Mouse (Mus musculus): ENCODE measurements around the gene Camsap2. TPM values are rescaled to one million over a fixed set of nuclear protein-coding genes. Genes with fewer than 3 reads are reported as not detected.

Camsap2 gene
- polyA plus RNA-seq, 2 experiments: 15.0 to 17.2 TPM

- Histone ChIP-seq H3K4me1 (ENCODE audit: control insufficient read depth, insufficient read depth, low read length) (no peaks in the 10 kb centered on the region), H3K36me3 (ENCODE audit: control insufficient read depth, insufficient read depth, low read length) (peaks cover 73% of the 10 kb centered on the region), H3K9me3 (ENCODE audit: control insufficient read depth, low read length) (no peaks in the 10 kb centered on the region), H3K27ac (replicated peaks; ENCODE audit: low read depth, low read length) (no peak overlapping the region), H3K27me3 (ENCODE audit: control insufficient read depth, insufficient read depth, low read length) (no peaks in the 10 kb centered on the region), H3K4me2 (replicated peaks; ENCODE audit: low read depth, low read length, severe bottlenecking) (no peak overlapping the region), H3K9ac (ENCODE audit: low read depth, low read length, severe bottlenecking) (no peak overlapping the region), H3K4me3 (replicated peaks; ENCODE audit: low read length) (no peak overlapping the region)
- WGBS: 81% methylated on average over 9 of the region's 10 CpGs
- DNase-seq (ENCODE audit: low spot score) (no peak), ATAC-seq (ENCODE audit: low FRiP score, low read depth) (no peak)
- TF ChIP-seq POLR2A (IDR thresholded peaks at IDR 0.05; ENCODE audit: borderline replicate concordance, extremely low read depth, insufficient read depth, insufficient read length): no peak
Observed at GRCm38 (mm10) chr1:136220037-136220871, 125.7 kb downstream of the Camsap2 start.

Other genes with a start within 250 kb of the Camsap2 start
- 10.9 and 13.2 TPM in 2 replicates for gene Kif21b, start 214.7 kb downstream of the Camsap2 start, polyA plus RNA-seq (2012; rRNA removed)
- gene Kif21b, start 214.7 kb downstream of the Camsap2 start, polyA plus RNA-seq (2014; fragmentation: Nextera tagmentation; extraction: Ambion mirVana): 3.6 and 3.8 TPM in 2 replicates
- gene Mroh3, start 133.3 kb downstream of the Camsap2 start, polyA plus RNA-seq (2012; rRNA removed): 0.68 and 0.96 TPM in 2 replicates
- 0.17 TPM in 1 of 2 replicates, not detected in the other for gene Mroh3, start 133.3 kb downstream of the Camsap2 start, polyA plus RNA-seq (2014; fragmentation: Nextera tagmentation; extraction: Ambion mirVana)
- gene Inava, start 111.8 kb downstream of the Camsap2 start, polyA plus RNA-seq (2012; rRNA removed): 17.3 and 27.6 TPM in 2 replicates
- gene Inava, start 111.8 kb downstream of the Camsap2 start, polyA plus RNA-seq (2014; fragmentation: Nextera tagmentation; extraction: Ambion mirVana): 16.0 and 19.0 TPM in 2 replicates
- 0.68 and 0.88 TPM in 2 replicates for gene Gpr25, start 85.2 kb downstream of the Camsap2 start, polyA plus RNA-seq (2012; rRNA removed)
- gene Gpr25, start 85.2 kb downstream of the Camsap2 start, polyA plus RNA-seq (2014; fragmentation: Nextera tagmentation; extraction: Ambion mirVana): 0.21 TPM in 1 of 2 replicates, not detected in the other
- gene Ddx59, start 69.2 kb upstream of the Camsap2 start, polyA plus RNA-seq (2012; rRNA removed): 10.4 and 12.3 TPM in 2 replicates
- 18.4 and 22.3 TPM in 2 replicates for gene Ddx59, start 69.2 kb upstream of the Camsap2 start, polyA plus RNA-seq (2014; fragmentation: Nextera tagmentation; extraction: Ambion mirVana)
- gene Kif14, start 120.2 kb upstream of the Camsap2 start, polyA plus RNA-seq (2012; rRNA removed): 4.5 and 5.1 TPM in 2 replicates
- 6.2 and 6.9 TPM in 2 replicates for gene Kif14, start 120.2 kb upstream of the Camsap2 start, polyA plus RNA-seq (2014; fragmentation: Nextera tagmentation; extraction: Ambion mirVana)